Mouse (Mus musculus) limb, embryonic 11.5 days (tissue): Measurements from ENCODE around the gene Grm4. TPM values are rescaled to one million over a fixed set of nuclear protein-coding genes. Genes with fewer than 3 reads are reported as not detected.
"Not testable (repeated sequence)": the region's sequence is repeated elsewhere in the genome, so short reads cannot be mapped to it uniquely, and the experiment has no call there.

ENCODE experiments used
- ATAC-seq: fragments of 200-750 bp; cut with Nextera tagmentation; 2 replicates; pipeline ENCODE4 v1.8.0; 2017; ENCODE audit warnings: low read depth; ENCODE audit not compliant: insufficient number of reproducible peaks, low FRiP score, low TSS enrichment
- DNase-seq: peaks from one replicate; pipeline ENCODE4 v3.0.0-alpha.2; 2015; ENCODE audit warnings: low spot score
- H3K27ac ChIP-seq: fragments of 300-500 bp; sonication (generic); replicated peaks from 2 replicates; pipeline ENCODE4 v1.5.1; 2014; ENCODE audit warnings: low read depth, mild to moderate bottlenecking, low read length
- H3K27me3 ChIP-seq: fragments of 300-500 bp; sonication (generic); 2 replicates; pipeline ENCODE4 v1.6.1; 2014; ENCODE audit warnings: mild to moderate bottlenecking, low read length, mixed read lengths; ENCODE audit not compliant: control insufficient read depth, insufficient read depth
- H3K36me3 ChIP-seq: fragments of 300-500 bp; sonication (generic); 2 replicates; pipeline ENCODE4 v1.6.1; 2014; ENCODE audit warnings: mild to moderate bottlenecking, low read length, moderate library complexity, mixed read lengths; ENCODE audit not compliant: control insufficient read depth, insufficient read depth
- H3K4me1 ChIP-seq: fragments of 300-500 bp; sonication (generic); 2 replicates; pipeline ENCODE4 v1.6.1; 2014; ENCODE audit warnings: low read length, mixed read lengths; ENCODE audit not compliant: control insufficient read depth, insufficient read depth
- H3K4me2 ChIP-seq: fragments of 300-500 bp; sonication (generic); 2 replicates; pipeline ENCODE4 v1.6.1; 2014; ENCODE audit warnings: low read depth, mild to moderate bottlenecking, moderate library complexity; ENCODE audit not compliant: severe bottlenecking
- H3K4me3 ChIP-seq: fragments of 300-500 bp; sonication (generic); 2 replicates; pipeline ENCODE4 v1.5.1; 2014; ENCODE audit warnings: low read depth, low read length
- H3K9ac ChIP-seq: fragments of 300-500 bp; sonication (generic); 2 replicates; pipeline ENCODE4 v1.6.1; 2014; ENCODE audit warnings: mild to moderate bottlenecking, low read length
- H3K9me3 ChIP-seq: fragments of 300-500 bp; sonication (generic); 2 replicates; pipeline ENCODE4 v1.6.1; 2016; ENCODE audit warnings: low read length; ENCODE audit not compliant: control insufficient read depth
- WGBS: fragments of 180-500 bp; shearing (Covaris S2); extraction: QIAGEN DNeasy Blood & Tissue Kit; methylation state at CpG from one replicate; pipeline ENCODE4 v1.1.7; 2014; 5-methylcytosine and 5-hydroxymethylcytosine counted together
- polyA plus RNA-seq: library from polyadenylated mRNA; unstranded; fragments of >200 nt; fragmentation: Nextera tagmentation; extraction: Ambion mirVana; gene quantifications from 2 replicates; pipeline ENCODE4 v1.2.1, GENCODE M21; 2014

Gene Grm4
- polyA plus RNA-seq, 1 experiment from 2014 or later, result 0.23 TPM

- no peaks in the 10 kb centered on the region for H3K9me3 ChIP-seq
- no peak overlapping the region for H3K9ac ChIP-seq
- H3K27ac ChIP-seq, result no peak overlapping the region
- no peaks in the 10 kb centered on the region for H3K36me3 ChIP-seq
- WGBS, result 82% methylated on average over 13 of the region's 13 CpGs
- H3K4me3 ChIP-seq, result no peak overlapping the region
- no peak overlapping the region for H3K4me2 ChIP-seq
- H3K4me1 ChIP-seq, result peaks cover 4% of the 10 kb centered on the region; the same call in 1 of the 2 replicates
- no peaks in the 10 kb centered on the region for H3K27me3 ChIP-seq
- DNase-seq (no peak), ATAC-seq (no peak)
These were observed 131.8 kb downstream of the Grm4 start for GRCm38 (mm10) chr17:27389221-27390000.

DNA sequence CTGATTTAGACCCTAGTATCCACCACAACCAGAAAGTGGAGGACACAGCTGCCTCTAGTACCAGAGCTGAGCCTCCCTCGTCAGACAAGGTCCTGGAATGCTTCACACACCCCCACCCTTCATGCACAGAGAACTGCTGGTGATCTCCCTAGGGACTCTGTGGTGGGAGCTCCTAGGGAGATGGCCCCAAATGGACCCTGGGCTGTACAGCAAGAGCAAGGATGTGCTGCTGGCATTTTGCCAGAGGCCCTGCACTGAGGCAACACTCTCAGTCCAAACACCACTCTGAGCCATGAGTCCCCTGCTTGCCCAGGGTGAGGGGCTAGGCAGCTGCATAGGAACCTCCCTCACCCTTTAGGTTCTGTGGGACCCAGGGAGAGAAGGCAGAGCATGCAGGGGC is 134.8 kb downstream of the Grm4 start:
- Histone ChIP-seq H3K4me1 (peaks cover 4% of the 10 kb centered on the region; the same call in 1 of the 2 replicates), H3K9me3 (no peaks in the 10 kb centered on the region), H3K27me3 (no peaks in the 10 kb centered on the region), H3K4me3 (no peak overlapping the region), H3K27ac (no peak overlapping the region), H3K9ac (no peak overlapping the region), H3K36me3 (no peaks in the 10 kb centered on the region), H3K4me2 (no peak overlapping the region)
- WGBS, result 56% methylated on average over 1 of the region's 1 CpGs
- DNase-seq (no peak), ATAC-seq (no peak)

- DNase-seq (peak; percentile 41), ATAC-seq (peak; percentile 51; the same call in 1 of the 2 replicates)
- Histone ChIP-seq H3K9me3 (no peaks in the 10 kb centered on the region), H3K4me1 (peaks cover 4% of the 10 kb centered on the region; the same call in 1 of the 2 replicates), H3K36me3 (no peaks in the 10 kb centered on the region), H3K27me3 (no peaks in the 10 kb centered on the region), H3K27ac (no peak overlapping the region), H3K4me3 (no peak overlapping the region), H3K4me2 (peak overlapping the region; percentile 2; the same call in 1 of the 2 replicates), H3K9ac (no peak overlapping the region)
- WGBS, result 33% methylated on average over 17 of the region's 17 CpGs
These were observed 135.5 kb downstream of the Grm4 start for GRCm38 (mm10) chr17:27385513-27386261.

DNA sequence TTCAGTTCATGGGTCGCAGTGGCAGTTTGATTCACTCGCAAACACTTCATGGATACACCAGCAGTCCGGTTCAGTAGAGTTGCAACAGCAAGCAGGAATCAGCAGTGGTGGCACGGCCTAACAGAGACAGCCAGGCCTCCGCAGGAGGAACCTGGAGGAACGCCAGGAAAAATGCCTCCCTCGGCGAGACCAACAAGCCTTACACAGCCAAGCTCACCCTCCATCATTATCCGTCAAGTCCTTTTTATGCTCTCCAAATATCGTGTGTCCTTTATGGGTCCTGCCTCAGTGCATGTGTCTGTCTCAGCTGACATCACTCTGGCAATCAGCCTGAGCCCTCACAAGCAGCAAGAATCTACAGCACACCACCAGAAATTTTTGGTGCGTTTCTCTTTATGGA is 138.3 kb downstream of the Grm4 start:
- Histone ChIP-seq H3K27ac (no peak overlapping the region), H3K4me3 (no peak overlapping the region), H3K9ac (no peak overlapping the region), H3K36me3 (no peaks in the 10 kb centered on the region), H3K4me2 (no peak overlapping the region), H3K27me3 (no peaks in the 10 kb centered on the region), H3K9me3 (no peaks in the 10 kb centered on the region), H3K4me1 (peaks cover 4% of the 10 kb centered on the region; the same call in 1 of the 2 replicates)
- DNase-seq (no peak), ATAC-seq (no peak)
- 87% methylated on average over 11 of the region's 11 CpGs for WGBS

DNA sequence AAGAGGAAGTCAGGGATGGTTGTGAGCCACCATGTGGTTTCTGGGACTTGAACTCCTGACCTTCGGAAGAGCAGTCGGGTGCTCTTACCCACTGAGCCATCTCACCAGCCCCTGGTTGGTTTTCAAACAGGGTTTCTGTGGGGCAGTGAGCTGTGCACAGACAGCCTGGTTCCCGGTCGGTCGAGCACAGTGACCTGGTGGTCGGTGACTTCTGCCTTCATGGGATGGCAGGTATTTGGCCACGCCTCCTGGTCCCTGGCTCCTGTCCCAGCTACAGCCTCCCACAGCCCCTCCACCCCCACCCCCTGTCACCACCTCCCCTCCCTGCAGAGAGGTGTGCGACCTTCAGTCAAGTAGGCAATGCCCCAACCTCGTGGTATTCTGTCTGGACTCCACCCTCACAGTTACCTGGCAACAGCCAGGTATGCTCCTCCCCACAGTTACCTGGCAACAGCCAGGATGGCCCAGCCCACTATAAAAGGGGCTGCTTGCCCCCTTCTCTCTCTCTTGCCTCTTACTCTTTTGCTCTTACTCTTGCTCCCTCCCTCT is 140.2 kb downstream of the Grm4 start:
- not testable (repeated sequence) for H3K9ac ChIP-seq, DNase-seq, H3K9me3 ChIP-seq, H3K27me3 ChIP-seq, H3K4me2 ChIP-seq, H3K4me3 ChIP-seq, H3K36me3 ChIP-seq, H3K4me1 ChIP-seq, ATAC-seq, H3K27ac ChIP-seq
- 69% methylated on average over 9 of the region's 9 CpGs for WGBS

- Histone ChIP-seq H3K27ac (no peak overlapping the region), H3K36me3 (no peaks in the 10 kb centered on the region), H3K9me3 (no peaks in the 10 kb centered on the region), H3K9ac (no peak overlapping the region), H3K27me3 (no peaks in the 10 kb centered on the region), H3K4me1 (no peaks in the 10 kb centered on the region), H3K4me2 (no peak overlapping the region), H3K4me3 (no peak overlapping the region)
- ATAC-seq (no peak), DNase-seq (no peak)
- WGBS, result 21% methylated on average over 3 of the region's 3 CpGs
These were observed 142.2 kb downstream of the Grm4 start for GRCm38 (mm10) chr17:27378977-27379376.

GRCm38 (mm10) chr17:27377151-27377550 is 144.1 kb downstream of the Grm4 start:
- no peaks in the 10 kb centered on the region for H3K9me3 ChIP-seq
- no peaks in the 10 kb centered on the region for H3K36me3 ChIP-seq
- ATAC-seq (no peak), DNase-seq (no peak)
- H3K4me1 ChIP-seq, result no peaks in the 10 kb centered on the region
- H3K4me2 ChIP-seq, result no peak overlapping the region
- H3K27ac ChIP-seq, result no peak overlapping the region
- 90% methylated on average over 1 of the region's 1 CpGs for WGBS
- no peaks in the 10 kb centered on the region for H3K27me3 ChIP-seq
- no peak overlapping the region for H3K4me3 ChIP-seq
- H3K9ac ChIP-seq, result no peak overlapping the region

- Histone ChIP-seq H3K4me1 (no peaks in the 10 kb centered on the region), H3K27ac (no peak overlapping the region), H3K4me3 (no peak overlapping the region), H3K4me2 (no peak overlapping the region), H3K27me3 (no peaks in the 10 kb centered on the region), H3K9me3 (no peaks in the 10 kb centered on the region), H3K36me3 (no peaks in the 10 kb centered on the region), H3K9ac (no peak overlapping the region; the same call in 1 of the 2 replicates)
- no peak for DNase-seq
- no peak for ATAC-seq
- 68% methylated on average over 5 of the region's 5 CpGs for WGBS
These were observed 145.7 kb downstream of the Grm4 start for GRCm38 (mm10) chr17:27375551-27375950.
